Mouse (Mus musculus): ENCODE data around the gene Gabarapl2.

The Gabarapl2 gene

GRCm38 (mm10) chr8:111964849-111965561 lies 24.5 kb downstream of the Gabarapl2 start:
- DNase-seq (ENCODE audit: inconsistent age in 2 of 2, low spot score in 1 of 2) = peak in 1 of 2 experiments; percentile 60

GRCm38 (mm10) chr8:111967246-111967870 lies 26.9 kb downstream of the Gabarapl2 start:
- DNase-seq (ENCODE audit: inconsistent age in 2 of 2, low spot score in 1 of 2) = no peak

- DNase-seq (ENCODE audit: inconsistent age in 2 of 2, low spot score in 1 of 2) = no peak
These were observed 28.0 kb downstream of the Gabarapl2 start for GRCm38 (mm10) chr8:111968541-111968940.

GRCm38 (mm10) chr8:111968991-111969390 lies 28.5 kb downstream of the Gabarapl2 start:
- DNase-seq (ENCODE audit: inconsistent age in 2 of 2, low spot score in 1 of 2) = no peak

- no peak for DNase-seq (ENCODE audit: inconsistent age in 2 of 2, low spot score in 1 of 2)
These were observed 33.6 kb downstream of the Gabarapl2 start for GRCm38 (mm10) chr8:111974138-111974537.

GRCm38 (mm10) chr8:111975706-111976105 lies 35.2 kb downstream of the Gabarapl2 start:
- DNase-seq (ENCODE audit: inconsistent age in 2 of 2, low spot score in 1 of 2) = no peak

- no peak for DNase-seq (ENCODE audit: inconsistent age in 2 of 2, low spot score in 1 of 2)
These were observed 35.8 kb downstream of the Gabarapl2 start for GRCm38 (mm10) chr8:111976326-111976725.

GRCm38 (mm10) chr8:111978147-111978546 lies 37.6 kb downstream of the Gabarapl2 start:
- DNase-seq (ENCODE audit: inconsistent age in 2 of 2, low spot score in 1 of 2) = no peak

GRCm38 (mm10) chr8:111982116-111982515 lies 41.6 kb downstream of the Gabarapl2 start:
- no peak for DNase-seq (ENCODE audit: inconsistent age in 2 of 2, low spot score in 1 of 2)

- no peak for DNase-seq (ENCODE audit: inconsistent age in 2 of 2, low spot score in 1 of 2)
These were observed 44.0 kb downstream of the Gabarapl2 start for GRCm38 (mm10) chr8:111984511-111984910.

- DNase-seq (ENCODE audit: inconsistent age in 2 of 2, low spot score in 1 of 2) = peak; percentile 70 to 90
These were observed 49.4 kb downstream of the Gabarapl2 start for GRCm38 (mm10) chr8:111989911-111990310.

- DNase-seq (ENCODE audit: inconsistent age in 2 of 2, low spot score in 1 of 2) = no peak
These were observed 50.8 kb downstream of the Gabarapl2 start for GRCm38 (mm10) chr8:111991278-111991677.

- DNase-seq (ENCODE audit: inconsistent age in 2 of 2, low spot score in 1 of 2) = peak; percentile 87 to 93
These were observed 51.7 kb downstream of the Gabarapl2 start, which contains the start of gene Adat1 for GRCm38 (mm10) chr8:111992013-111992702. Gene Adat1, minus strand, starts transcription at chr8:111992302.

- DNase-seq (ENCODE audit: inconsistent age in 2 of 2, low spot score in 1 of 2) = no peak
These were observed 52.2 kb downstream of the Gabarapl2 start for GRCm38 (mm10) chr8:111992703-111993039.
